Mouse (Mus musculus): ENCODE measurements at regions not wholly inside any gene's neighbourhood (a gene's known extent, or its start where the extent isn't known, plus 50 kb on each side); places are given as distances from the start of the nearest gene placed in this dataset.

- Histone ChIP-seq H3K4me1 (ENCODE audit: control insufficient read depth, insufficient read depth, low read length) (no peaks in the 10 kb centered on the region), H3K4me3 (ENCODE audit: insufficient read depth, low read length) (no peak overlapping the region), H3K27ac (ENCODE audit: insufficient read depth, low read length) (no peak overlapping the region)
- TF ChIP-seq CTCF (IDR thresholded peaks at IDR 0.05; ENCODE audit: extremely low read depth, insufficient read depth, low read length) (no peak), POLR2A (IDR thresholded peaks at IDR 0.05; ENCODE audit: extremely low read depth, insufficient read depth, low read length) (no peak)
Measured at GRCm38 (mm10) chr17:64930816-64931428, 95.1 kb upstream of the 4930583I09Rik start.

- TF ChIP-seq POLR2A (IDR thresholded peaks at IDR 0.05; ENCODE audit: extremely low read depth, insufficient read depth, low read length) (no peak), CTCF (IDR thresholded peaks at IDR 0.05; ENCODE audit: extremely low read depth, insufficient read depth, low read length) (no peak)
- H3K4me1 ChIP-seq (ENCODE audit: control insufficient read depth, insufficient read depth, low read length) = no peaks in the 10 kb centered on the region
- H3K27ac ChIP-seq (ENCODE audit: insufficient read depth, low read length) = no peak overlapping the region
- no peak overlapping the region for H3K4me3 ChIP-seq (ENCODE audit: insufficient read depth, low read length)
Measured at GRCm38 (mm10) chr17:64923762-64924161, 87.9 kb upstream of the 4930583I09Rik start.

GRCm38 (mm10) chr17:64922235-64922634 is 86.4 kb upstream of the 4930583I09Rik start:
- Histone ChIP-seq H3K4me1 (ENCODE audit: control insufficient read depth, insufficient read depth, low read length) (no peaks in the 10 kb centered on the region), H3K4me3 (ENCODE audit: insufficient read depth, low read length) (no peak overlapping the region), H3K27ac (ENCODE audit: insufficient read depth, low read length) (no peak overlapping the region)
- no peak for TF ChIP-seq CTCF (IDR thresholded peaks at IDR 0.05; ENCODE audit: extremely low read depth, insufficient read depth, low read length)
- no peak for TF ChIP-seq POLR2A (IDR thresholded peaks at IDR 0.05; ENCODE audit: extremely low read depth, insufficient read depth, low read length)

DNA sequence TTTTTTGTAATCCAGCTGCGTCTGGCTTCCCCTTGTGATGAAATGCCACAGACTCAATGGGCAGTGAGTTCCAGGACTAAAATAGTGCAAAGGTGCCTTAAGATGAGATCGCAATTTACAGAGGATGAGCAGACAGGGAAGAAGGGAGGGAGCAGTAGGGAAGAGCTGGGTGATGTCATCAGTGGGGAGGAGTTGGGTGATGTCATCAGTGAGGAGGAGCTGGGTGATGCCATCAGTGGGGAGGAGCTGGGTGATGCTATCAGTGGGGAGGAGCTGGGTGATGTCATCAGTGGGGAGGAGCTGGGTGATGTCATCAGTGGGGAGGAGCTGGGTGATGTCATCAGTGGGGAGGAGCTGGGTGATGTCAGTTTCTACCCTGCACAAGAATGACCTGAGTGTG is 84.4 kb upstream of the 4930583I09Rik start:
- Histone ChIP-seq H3K4me1 (ENCODE audit: control insufficient read depth, insufficient read depth, low read length) (no peaks in the 10 kb centered on the region), H3K4me3 (ENCODE audit: insufficient read depth, low read length) (no peak overlapping the region), H3K27ac (ENCODE audit: insufficient read depth, low read length) (no peak overlapping the region)
- no peak for TF ChIP-seq POLR2A (IDR thresholded peaks at IDR 0.05; ENCODE audit: extremely low read depth, insufficient read depth, low read length)
- no peak for TF ChIP-seq CTCF (IDR thresholded peaks at IDR 0.05; ENCODE audit: extremely low read depth, insufficient read depth, low read length)

DNA sequence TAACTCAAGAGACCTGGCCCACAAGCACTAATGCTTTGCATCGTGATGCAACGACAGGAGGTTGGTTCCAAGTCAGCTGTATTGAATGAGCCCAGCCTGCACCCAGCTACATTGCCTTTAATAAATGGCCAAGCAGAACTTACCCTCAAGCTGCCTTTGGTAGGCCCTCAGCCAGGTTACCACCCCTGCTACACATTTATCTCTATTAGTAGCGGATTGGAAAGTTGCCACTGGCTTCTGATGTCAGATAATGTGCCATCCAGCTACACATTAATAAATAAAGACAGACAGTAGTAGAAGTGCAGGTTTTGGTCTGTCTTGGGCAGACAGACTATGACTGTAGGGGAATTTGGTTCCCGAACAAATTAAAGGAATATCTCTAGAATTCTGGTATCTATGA is 82.0 kb upstream of the 4930583I09Rik start:
- no peak overlapping the region for H3K27ac ChIP-seq (ENCODE audit: insufficient read depth, low read length)
- TF ChIP-seq POLR2A (IDR thresholded peaks at IDR 0.05; ENCODE audit: extremely low read depth, insufficient read depth, low read length) = no peak
- TF ChIP-seq CTCF (IDR thresholded peaks at IDR 0.05; ENCODE audit: extremely low read depth, insufficient read depth, low read length) = no peak

DNA sequence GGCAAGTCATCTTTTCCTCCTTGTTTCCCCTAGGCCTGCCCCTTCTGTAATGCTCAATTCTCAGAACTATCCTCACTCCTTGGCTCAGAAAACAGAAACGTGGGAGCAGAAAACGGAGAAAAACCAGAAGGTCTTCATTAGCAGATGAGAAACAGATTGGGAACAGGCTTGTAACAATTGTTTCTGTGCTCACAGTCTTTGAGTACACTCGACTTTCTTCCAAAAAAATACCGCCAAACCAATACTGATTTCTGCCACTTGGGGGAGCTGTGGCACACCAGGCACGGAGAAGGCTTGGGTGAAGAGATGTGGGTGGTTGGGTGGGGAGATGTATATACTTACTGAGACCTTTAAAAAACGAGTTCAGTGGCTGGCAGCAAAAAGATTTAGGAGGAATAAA is 80.8 kb upstream of the 4930583I09Rik start:
- Histone ChIP-seq H3K4me1 (ENCODE audit: control insufficient read depth, insufficient read depth, low read length) (no peaks in the 10 kb centered on the region), H3K27ac (ENCODE audit: insufficient read depth, low read length) (no peak overlapping the region), H3K4me3 (ENCODE audit: insufficient read depth, low read length) (no peak overlapping the region)
- TF ChIP-seq CTCF (IDR thresholded peaks at IDR 0.05; ENCODE audit: extremely low read depth, insufficient read depth, low read length) = peak; percentile 22; the same call in 1 of the 2 replicates
- TF ChIP-seq POLR2A (IDR thresholded peaks at IDR 0.05; ENCODE audit: extremely low read depth, insufficient read depth, low read length) = no peak

More for the DNA sequence above, 82.0 kb upstream of the 4930583I09Rik start:
- Histone ChIP-seq H3K4me3 (ENCODE audit: insufficient read depth, low read length) (no peak overlapping the region), H3K4me1 (ENCODE audit: control insufficient read depth, insufficient read depth, low read length) (no peaks in the 10 kb centered on the region)

DNA sequence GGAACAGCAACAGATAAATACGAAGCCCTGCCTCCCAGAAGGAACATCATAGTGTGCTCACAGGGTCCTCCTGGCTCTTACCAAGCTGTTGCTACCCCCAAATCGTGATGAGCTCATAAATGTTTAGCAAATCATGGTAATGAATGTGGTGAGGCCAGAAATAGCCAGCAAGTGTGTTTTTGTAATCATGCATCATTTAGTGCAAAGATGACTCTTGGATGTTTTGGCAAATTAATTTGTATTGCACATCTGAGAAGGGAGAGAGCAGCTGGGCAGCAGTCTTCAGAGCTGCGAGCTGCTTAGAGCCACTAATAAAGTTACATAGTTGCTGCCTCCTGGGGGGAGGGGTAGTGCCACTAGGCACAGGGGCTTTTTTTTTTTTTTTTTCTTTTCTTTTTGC is 79.8 kb upstream of the 4930583I09Rik start:
- TF ChIP-seq POLR2A (IDR thresholded peaks at IDR 0.05; ENCODE audit: extremely low read depth, insufficient read depth, low read length) (no peak), CTCF (IDR thresholded peaks at IDR 0.05; ENCODE audit: extremely low read depth, insufficient read depth, low read length) (no peak)
- Histone ChIP-seq H3K4me1 (ENCODE audit: control insufficient read depth, insufficient read depth, low read length) (no peaks in the 10 kb centered on the region), H3K27ac (ENCODE audit: insufficient read depth, low read length) (no peak overlapping the region), H3K4me3 (ENCODE audit: insufficient read depth, low read length) (no peak overlapping the region)

- no peak for TF ChIP-seq POLR2A (IDR thresholded peaks at IDR 0.05; ENCODE audit: extremely low read depth, insufficient read depth, low read length)
- no peak for TF ChIP-seq CTCF (IDR thresholded peaks at IDR 0.05; ENCODE audit: extremely low read depth, insufficient read depth, low read length)
- no peaks in the 10 kb centered on the region for H3K4me1 ChIP-seq (ENCODE audit: control insufficient read depth, insufficient read depth, low read length)
- H3K27ac ChIP-seq (ENCODE audit: insufficient read depth, low read length) = no peak overlapping the region
- H3K4me3 ChIP-seq (ENCODE audit: insufficient read depth, low read length) = no peak overlapping the region
Measured at GRCm38 (mm10) chr17:64915025-64915424, 79.2 kb upstream of the 4930583I09Rik start.

- Histone ChIP-seq H3K4me3 (ENCODE audit: insufficient read depth, low read length) (no peak overlapping the region), H3K27ac (ENCODE audit: insufficient read depth, low read length) (no peak overlapping the region), H3K4me1 (ENCODE audit: control insufficient read depth, insufficient read depth, low read length) (no peaks in the 10 kb centered on the region)
- no peak for TF ChIP-seq CTCF (IDR thresholded peaks at IDR 0.05; ENCODE audit: extremely low read depth, insufficient read depth, low read length)
- TF ChIP-seq POLR2A (IDR thresholded peaks at IDR 0.05; ENCODE audit: extremely low read depth, insufficient read depth, low read length) = no peak
Measured at GRCm38 (mm10) chr17:64914302-64914701, 78.4 kb upstream of the 4930583I09Rik start.

- no peaks in the 10 kb centered on the region for H3K4me1 ChIP-seq (ENCODE audit: control insufficient read depth, insufficient read depth, low read length)
- no peak for TF ChIP-seq CTCF (IDR thresholded peaks at IDR 0.05; ENCODE audit: extremely low read depth, insufficient read depth, low read length)
- no peak for TF ChIP-seq POLR2A (IDR thresholded peaks at IDR 0.05; ENCODE audit: extremely low read depth, insufficient read depth, low read length)
- H3K27ac ChIP-seq (ENCODE audit: insufficient read depth, low read length) = no peak overlapping the region
- H3K4me3 ChIP-seq (ENCODE audit: insufficient read depth, low read length) = no peak overlapping the region
Measured at GRCm38 (mm10) chr17:64908671-64909070, 72.8 kb upstream of the 4930583I09Rik start.

Measured in cortical plate, adult 2 months (tissue).